21 mouse cellular contexts compared by ENCODE assay signal in genomic region chr1:136645849-136646625, GRCm38 (mm10). TPM values are rescaled to one million over a fixed set of nuclear protein-coding genes. Genes with fewer than 3 reads are reported as not detected.
A peak's percentile ranks its signal among the peaks of the same experiment; 100 is the strongest.
DNase-seq lines count a peak whose midpoint lies in the region; ATAC-seq and TF ChIP-seq lines count a peak whose summit lies in the region.
"Had no signal": no experiment of that assay in that cellular context is flagged by ENCODE, and none has a peak within 500 bp of the region (broad histone marks: within the 10 kb centered on the region; RNA-seq: fewer than 3 reads in every experiment).

No protein-coding gene starts in this region.

- H3K4me3 ChIP-seq in ES-E14 (ENCODE audit: insufficient read depth in 1 of 2, low read depth in 1 of 2, low read length in 2 of 2, poor library complexity in 1 of 2, severe bottlenecking in 1 of 2): no peak overlapping the region
- H3K4me3 ChIP-seq in intestine, embryonic 15.5 days (replicated peaks): no peak overlapping the region
- H3K4me3 ChIP-seq: embryonic facial prominence, embryonic 12.5 days; embryonic facial prominence, embryonic 15.5 days; forebrain, embryonic 12.5 days; forebrain, embryonic 15.5 days; hindbrain, embryonic 12.5 days; hindbrain, embryonic 15.5 days had no signal

- H3K27ac ChIP-seq in ES-E14 (ENCODE audit: insufficient read depth, low read depth, low read length, poor library complexity, severe bottlenecking): peak overlapping the region; percentile 48; the same call in 1 of the 2 replicates
- H3K27ac ChIP-seq in intestine, embryonic 15.5 days: no peak overlapping the region
- H3K27ac ChIP-seq: embryonic facial prominence, embryonic 12.5 days; embryonic facial prominence, embryonic 15.5 days; forebrain, embryonic 12.5 days; forebrain, embryonic 15.5 days; hindbrain, embryonic 12.5 days; hindbrain, embryonic 15.5 days had no signal

- in situ Hi-C loops in ES-E14 (cut with MboI; ENCODE audit: low sequenced_read_pairs in 2 of 2, unreplicated experiment in 2 of 2): no loop called here

- H3K9me3 ChIP-seq in ES-E14 (ENCODE audit: control insufficient read depth, insufficient read depth, low read depth, low read length): no peaks in the 10 kb centered on the region
- no peaks in the 10 kb centered on the region for H3K9me3 ChIP-seq in intestine, embryonic 15.5 days
- H3K9me3 ChIP-seq: embryonic facial prominence, embryonic 12.5 days; embryonic facial prominence, embryonic 15.5 days; forebrain, embryonic 12.5 days; forebrain, embryonic 15.5 days; hindbrain, embryonic 12.5 days; hindbrain, embryonic 15.5 days had no signal

- H3K36me3 ChIP-seq in ES-E14 (ENCODE audit: control insufficient read depth, insufficient read depth, low read length, poor library complexity, severe bottlenecking): no peaks in the 10 kb centered on the region
- no peaks in the 10 kb centered on the region for H3K36me3 ChIP-seq in intestine, embryonic 15.5 days
- H3K36me3 ChIP-seq: embryonic facial prominence, embryonic 12.5 days; embryonic facial prominence, embryonic 15.5 days; forebrain, embryonic 12.5 days; forebrain, embryonic 15.5 days; hindbrain, embryonic 12.5 days; hindbrain, embryonic 15.5 days had no signal

- 83% methylated on average over 8 of the region's 8 CpGs for WGBS in intestine, embryonic 15.5 days

- no peaks in the 10 kb centered on the region for H3K27me3 ChIP-seq in intestine, embryonic 15.5 days (replicated peaks)
- H3K27me3 ChIP-seq: embryonic facial prominence, embryonic 12.5 days; embryonic facial prominence, embryonic 15.5 days; forebrain, embryonic 12.5 days; forebrain, embryonic 15.5 days; hindbrain, embryonic 12.5 days; hindbrain, embryonic 15.5 days had no signal

- H3K4me2 ChIP-seq in intestine, embryonic 15.5 days (replicated peaks): no peak overlapping the region
- H3K4me2 ChIP-seq: embryonic facial prominence, embryonic 12.5 days; embryonic facial prominence, embryonic 15.5 days; forebrain, embryonic 12.5 days; forebrain, embryonic 15.5 days; hindbrain, embryonic 12.5 days; hindbrain, embryonic 15.5 days had no signal

- peak; percentile 32 for DNase-seq in testis, postnatal 10 days (ENCODE audit: low spot score)
- no peak for DNase-seq in testis, postnatal 14 days (ENCODE audit: low spot score)
- DNase-seq in ES-E14 (ENCODE audit: low read depth, low spot score): no peak
- no peak for DNase-seq in cerebellum, adult 8-10 months
- no peak for DNase-seq in urinary bladder, postnatal 36 days (ENCODE audit: low spot score in 2 of 2)
- DNase-seq: adrenal gland, postnatal 10 days; adrenal gland, postnatal 36 days; cerebellum, adult 18-20 months; cerebellum, adult 9-11 months; cerebellum, postnatal 25 days; gastrocnemius, postnatal 25 days; kidney, adult 11 months had no signal

- peaks cover 5 to 13% of the 10 kb centered on the region in 2 experiments; a peak in 3 of 4 replicates for H3K4me1 ChIP-seq in ES-E14 (ENCODE audit: control insufficient read depth in 2 of 2, insufficient read depth in 2 of 2, low read length in 2 of 2, poor library complexity in 1 of 2)
- no peaks in the 10 kb centered on the region for H3K4me1 ChIP-seq in intestine, embryonic 15.5 days (replicated peaks)
- H3K4me1 ChIP-seq: embryonic facial prominence, embryonic 12.5 days; forebrain, embryonic 12.5 days; forebrain, embryonic 15.5 days; hindbrain, embryonic 12.5 days; hindbrain, embryonic 15.5 days had no signal

- no peak overlapping the region for H3K9ac ChIP-seq in ES-E14 (ENCODE audit: insufficient read depth, low read depth, low read length, poor library complexity, severe bottlenecking)
- no peak overlapping the region for H3K9ac ChIP-seq in intestine, embryonic 15.5 days
- H3K9ac ChIP-seq: embryonic facial prominence, embryonic 12.5 days; embryonic facial prominence, embryonic 15.5 days; forebrain, embryonic 12.5 days; forebrain, embryonic 15.5 days; hindbrain, embryonic 12.5 days; hindbrain, embryonic 15.5 days had no signal

- ATAC-seq in granulocyte monocyte progenitor cell, adult 5-6 weeks (replicated peaks; ENCODE audit: poor library complexity, severe bottlenecking): peak; percentile 53
- no peak for ATAC-seq in intestine, embryonic 15.5 days
- ATAC-seq: CD4-positive, CD25-positive, alpha-beta regulatory T cell, adult 4 months; forebrain, embryonic 15.5 days had no signal

TF ChIP-seq in ES-E14, 5 proteins besides CTCF, POLR2A, EP300 and RAD21:
- TF ChIP-seq HCFC1 (IDR thresholded peaks at IDR 0.05; ENCODE audit: borderline replicate concordance, insufficient read depth, low read length): no peak
- TF ChIP-seq MAFK (IDR thresholded peaks at IDR 0.05; ENCODE audit: insufficient read depth, low read depth, low read length): no peak
TF ChIP-seq in ES-E14: peak in this region for 0.

RNA-seq across cellular contexts. Expression of gene Zfp281, which starts 21.3 kb away (rescaled TPM):
- total RNA-seq in ES-E14 (2012; rRNA removed): 65.0 and 65.5 TPM in 2 replicates
- total RNA-seq in granulocyte monocyte progenitor cell, adult 5-6 weeks (2014; fragmentation: Nextera tagmentation): 10.9 and 14.1 TPM in 2 replicates
- total RNA-seq in granulocyte monocyte progenitor cell, adult 5-6 weeks (2017): 23.1 and 25.1 TPM in 2 replicates
- 12.4 and 16.5 TPM in 2 replicates for polyA plus RNA-seq in intestine, embryonic 15.5 days (2015; fragmentation: Nextera tagmentation; extraction: Ambion mirVana)
